Mouse (Mus musculus) liver, adult 2 months (tissue): Measurements from ENCODE around the gene Chuk. TPM values are rescaled to one million over a fixed set of nuclear protein-coding genes. Genes with fewer than 3 reads are reported as not detected.
A peak's percentile ranks its signal among the peaks of the same experiment; 100 is the strongest.

Experiments
- DNase-seq: peaks from one replicate; pipeline ENCODE4 v3.0.0-alpha.2; 2011; ENCODE audit warnings: low read depth, low spot score; ENCODE audit errors: extremely low read depth
- H3K27ac ChIP-seq: fragments of 200-500 bp; replicated peaks from 2 replicates; pipeline ENCODE4 v1.5.1; 2012; ENCODE audit warnings: low read depth, mild to moderate bottlenecking, control low read depth, inconsistent platforms, low read length; ENCODE audit not compliant: insufficient read depth
- H3K27me3 ChIP-seq: fragments of 200-500 bp; 2 replicates; pipeline ENCODE4 v1.6.1; 2012; ENCODE audit warnings: mild to moderate bottlenecking, moderate library complexity, low read length, inconsistent platforms; ENCODE audit not compliant: control insufficient read depth, insufficient read depth
- H3K36me3 ChIP-seq: fragments of 200-500 bp; 2 replicates; pipeline ENCODE4 v1.6.1; 2012; ENCODE audit warnings: low read length, inconsistent platforms; ENCODE audit not compliant: control insufficient read depth, insufficient read depth
- H3K4me1 ChIP-seq: fragments of 200-500 bp; 2 replicates; pipeline ENCODE4 v1.6.1; 2011; ENCODE audit warnings: low read length; ENCODE audit not compliant: control insufficient read depth, insufficient read depth
- H3K4me3 ChIP-seq: fragments of 200-500 bp; 2 replicates; pipeline ENCODE4 v1.5.1; 2011; ENCODE audit warnings: low read depth, mild to moderate bottlenecking, control low read depth, low read length, moderate library complexity; ENCODE audit not compliant: insufficient read depth
- H3K79me2 ChIP-seq: fragments of 200-500 bp; 2 replicates; pipeline ENCODE4 v1.6.1; 2012; ENCODE audit warnings: inconsistent platforms, mild to moderate bottlenecking, low read length, moderate library complexity; ENCODE audit not compliant: control insufficient read depth, insufficient read depth
- H3K9ac ChIP-seq: fragments of 200-500 bp; 2 replicates; pipeline ENCODE4 v1.6.1; 2012; ENCODE audit warnings: low read depth, mild to moderate bottlenecking, control low read depth, inconsistent platforms, low read length
- CTCF ChIP-seq: fragments of 200-500 bp; IDR thresholded peaks from 2 replicates; pipeline ENCODE4 v1.5.1; 2011; ENCODE audit warnings: low read depth, low read length, control low read depth
- POLR2A ChIP-seq: fragments of 200-500 bp; IDR thresholded peaks from 2 replicates; pipeline ENCODE4 v1.6.1; 2011; ENCODE audit warnings: low read length, control low read depth; ENCODE audit not compliant: insufficient read depth; ENCODE audit errors: extremely low read depth
- WGBS: fragments of 180-500 bp; shearing (Covaris S2); methylation state at CpG from one replicate; pipeline ENCODE4 v1.1.7; 2018; 5-methylcytosine and 5-hydroxymethylcytosine counted together
- polyA plus RNA-seq: library from polyadenylated mRNA; depleted of rRNA; stranded (reverse); fragments of >200 nt; gene quantifications from 2 replicates; pipeline ENCODE4 v1.2.3, GENCODE M21; 2012
- total RNA-seq: library from RNA; depleted of rRNA; stranded (reverse); fragments of >200 nt; gene quantifications from 2 replicates; pipeline ENCODE4 v1.2.3, GENCODE M21; 2014

Chuk gene
- total and polyA plus RNA-seq, 2 experiments, result 34.7 to 129 TPM

- H3K27ac ChIP-seq, result no peak overlapping the region
- TF ChIP-seq POLR2A, result no peak
- peak; percentile 41 for TF ChIP-seq CTCF
- no peak overlapping the region for H3K9ac ChIP-seq
- H3K4me1 ChIP-seq, result peaks cover 24% of the 10 kb centered on the region
- WGBS, result 62% methylated on average over 7 of the region's 7 CpGs
- H3K4me3 ChIP-seq, result no peak overlapping the region
- H3K27me3 ChIP-seq, result no peaks in the 10 kb centered on the region
- DNase-seq, result peak; percentile 62
- H3K36me3 ChIP-seq, result peaks cover 20% of the 10 kb centered on the region
- H3K79me2 ChIP-seq, result peaks cover 5% of the 10 kb centered on the region; the same call in 1 of the 2 replicates
Observed at GRCm38 (mm10) chr19:44111706-44112105, 4.4 kb upstream of the Chuk start.

DNA sequence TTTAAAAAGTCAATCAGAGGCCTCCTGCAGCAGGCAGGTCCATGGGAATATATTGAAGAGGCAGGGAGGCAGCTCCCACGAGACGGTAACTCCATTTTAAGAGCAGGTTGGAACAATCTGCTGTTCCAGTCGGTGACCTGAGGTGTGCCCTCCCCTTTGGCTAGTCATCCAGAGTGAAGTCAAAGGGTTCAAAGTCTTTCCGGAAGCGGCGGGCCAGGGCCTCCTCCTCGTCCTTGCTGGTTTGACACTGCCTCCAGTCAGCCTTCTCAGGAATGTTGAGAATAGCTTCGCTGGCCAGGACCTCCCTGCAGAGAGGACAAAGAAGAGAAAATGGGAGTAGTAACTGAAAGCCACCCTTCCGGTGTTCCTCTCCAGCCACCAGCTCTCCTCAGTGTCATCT is 3.1 kb upstream of the Chuk start:
- DNase-seq, result peak; percentile 92
- H3K4me3 ChIP-seq, result no peak overlapping the region
- H3K4me1 ChIP-seq, result peaks cover 29% of the 10 kb centered on the region
- no peaks in the 10 kb centered on the region for H3K27me3 ChIP-seq
- 24% methylated on average over 9 of the region's 9 CpGs for WGBS
- peak overlapping the region; percentile 58 for H3K9ac ChIP-seq
- peak overlapping the region; percentile 92 for H3K27ac ChIP-seq
- H3K79me2 ChIP-seq, result peaks cover 5% of the 10 kb centered on the region; the same call in 1 of the 2 replicates
- H3K36me3 ChIP-seq, result peaks cover 15% of the 10 kb centered on the region
- TF ChIP-seq CTCF (no peak), POLR2A (no peak)

- Histone ChIP-seq H3K79me2 (peaks cover 12% of the 10 kb centered on the region; the same call in 1 of the 2 replicates), H3K36me3 (peaks cover 11% of the 10 kb centered on the region), H3K27ac (peak overlapping the region; percentile 50), H3K9ac (no peak overlapping the region), H3K27me3 (no peaks in the 10 kb centered on the region), H3K4me3 (no peak overlapping the region), H3K4me1 (peaks cover 33% of the 10 kb centered on the region)
- TF ChIP-seq CTCF (no peak), POLR2A (no peak)
- DNase-seq, result peak; percentile 76
Observed at GRCm38 (mm10) chr19:44108996-44109395, 1.7 kb upstream of the Chuk start.

DNA sequence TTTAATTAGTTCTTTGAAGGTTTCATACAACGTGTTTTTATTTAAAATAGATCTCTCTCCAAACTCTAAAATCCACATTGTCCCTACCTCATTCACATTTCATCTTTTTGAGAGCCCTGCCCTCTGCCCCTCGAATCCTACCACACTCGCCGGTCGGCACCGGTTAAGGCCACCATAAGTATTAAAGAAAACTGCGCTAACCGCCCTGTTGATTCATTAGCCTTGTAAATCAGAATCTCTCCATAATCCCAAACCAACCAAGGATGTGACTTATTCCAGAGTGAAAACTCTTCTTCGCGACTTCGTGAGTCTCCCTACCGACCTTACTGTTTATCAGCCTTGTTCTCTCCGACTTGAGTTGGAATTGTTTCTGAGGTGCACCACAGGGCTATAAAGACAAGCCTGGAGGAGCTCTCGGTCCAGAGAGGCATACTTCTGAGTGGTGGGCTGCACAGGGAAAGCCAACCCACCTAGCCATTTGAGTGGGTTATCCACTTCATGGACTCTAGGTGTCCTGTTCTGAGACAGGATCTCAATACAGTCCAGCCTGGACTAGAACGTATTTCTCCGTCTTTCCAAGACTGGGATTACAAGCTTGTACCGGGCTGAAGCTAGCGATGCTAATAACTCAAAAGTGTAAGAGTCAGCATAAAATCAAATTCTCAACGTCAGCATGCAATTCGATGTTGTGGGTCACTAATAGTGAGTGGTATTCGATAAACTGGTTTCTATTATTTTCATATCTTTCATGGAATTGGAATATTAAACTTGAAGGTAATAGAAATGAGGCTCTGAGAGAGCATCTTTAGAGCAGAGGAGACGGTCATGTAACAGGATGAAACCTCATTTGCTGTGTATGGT is 611 bp upstream of the Chuk start:
- Histone ChIP-seq H3K9ac (peak overlapping the region; percentile 63), H3K27me3 (no peaks in the 10 kb centered on the region), H3K36me3 (peaks cover 9% of the 10 kb centered on the region; the same call in 1 of the 2 replicates), H3K4me3 (peak overlapping the region; percentile 90), H3K27ac (peak overlapping the region; percentile 62), H3K79me2 (peaks cover 14% of the 10 kb centered on the region; the same call in 1 of the 2 replicates), H3K4me1 (peaks cover 33% of the 10 kb centered on the region)
- DNase-seq, result no peak
- TF ChIP-seq CTCF, result no peak
- TF ChIP-seq POLR2A, result no peak
- 34% methylated on average over 22 of the region's 22 CpGs for WGBS

DNA sequence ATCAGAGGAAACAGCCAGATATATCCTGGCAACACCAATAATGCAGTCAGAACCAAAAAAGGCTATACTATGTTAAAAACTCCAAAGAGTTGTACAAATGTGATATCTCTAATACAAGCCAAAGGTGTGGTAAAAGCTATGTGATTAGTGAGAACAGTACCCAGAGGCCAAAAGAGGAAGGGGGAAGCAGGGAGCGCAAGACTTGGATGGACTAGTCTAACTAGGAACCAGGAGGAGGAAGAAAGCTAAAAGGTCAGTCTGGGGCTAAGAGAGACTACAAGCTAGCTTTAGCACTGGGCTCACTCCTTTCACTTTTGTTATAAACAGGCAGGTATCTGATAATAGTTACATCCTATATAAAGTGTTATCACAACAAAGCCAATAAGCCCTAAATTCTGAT is 2.9 kb downstream of the Chuk start:
- H3K4me1 ChIP-seq, result peaks cover 18% of the 10 kb centered on the region
- peaks cover 26% of the 10 kb centered on the region for H3K36me3 ChIP-seq
- no peaks in the 10 kb centered on the region for H3K27me3 ChIP-seq
- no peak overlapping the region for H3K27ac ChIP-seq
- no peak for DNase-seq
- H3K4me3 ChIP-seq, result no peak overlapping the region
- H3K9ac ChIP-seq, result no peak overlapping the region
- peaks cover 25% of the 10 kb centered on the region; the same call in 1 of the 2 replicates for H3K79me2 ChIP-seq
- no peak for TF ChIP-seq POLR2A
- WGBS, result 77% methylated on average over 1 of the region's 1 CpGs

DNA sequence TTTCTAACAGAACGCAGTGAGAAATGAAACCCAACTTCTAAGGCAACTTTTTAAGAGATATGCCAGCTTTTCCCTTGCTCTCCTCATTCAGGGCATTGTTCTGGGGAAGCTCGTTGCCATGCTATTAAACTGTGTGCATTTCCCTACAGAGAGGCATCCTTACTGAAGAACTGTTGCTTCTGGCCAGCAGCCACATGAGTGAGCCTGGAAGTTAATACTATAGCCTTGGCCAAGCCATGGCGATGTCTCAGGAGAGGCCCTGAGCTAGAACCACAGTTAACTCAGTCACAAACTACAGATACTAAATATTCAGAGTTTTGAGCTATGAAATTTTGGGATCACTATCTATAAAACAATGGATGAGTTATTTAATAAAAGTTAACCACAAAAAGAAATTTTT is 4.3 kb downstream of the Chuk start:
- no peak overlapping the region for H3K9ac ChIP-seq
- H3K4me3 ChIP-seq, result no peak overlapping the region
- TF ChIP-seq CTCF (no peak), POLR2A (no peak)
- no peaks in the 10 kb centered on the region for H3K27me3 ChIP-seq
- no peak for DNase-seq
- no peak overlapping the region for H3K27ac ChIP-seq
- 78% methylated on average over 3 of the region's 3 CpGs for WGBS
- peaks cover 13% of the 10 kb centered on the region for H3K4me1 ChIP-seq
- H3K79me2 ChIP-seq, result peaks cover 26% of the 10 kb centered on the region; the same call in 1 of the 2 replicates
- H3K36me3 ChIP-seq, result peaks cover 36% of the 10 kb centered on the region
